Mouse (Mus musculus): ENCODE data around the gene E330017A01Rik.

The E330017A01Rik gene

GRCm38 (mm10) chr16:58591299-58591698, 47.2 kb downstream of the E330017A01Rik start:
- DNase-seq (ENCODE audit: low spot score) = no peak

- DNase-seq (ENCODE audit: low spot score) = no peak
Measured at GRCm38 (mm10) chr16:58589444-58589843, 49.1 kb downstream of the E330017A01Rik start.
